Mouse (Mus musculus): ENCODE measurements around the gene Eif4enif1.

DNA sequence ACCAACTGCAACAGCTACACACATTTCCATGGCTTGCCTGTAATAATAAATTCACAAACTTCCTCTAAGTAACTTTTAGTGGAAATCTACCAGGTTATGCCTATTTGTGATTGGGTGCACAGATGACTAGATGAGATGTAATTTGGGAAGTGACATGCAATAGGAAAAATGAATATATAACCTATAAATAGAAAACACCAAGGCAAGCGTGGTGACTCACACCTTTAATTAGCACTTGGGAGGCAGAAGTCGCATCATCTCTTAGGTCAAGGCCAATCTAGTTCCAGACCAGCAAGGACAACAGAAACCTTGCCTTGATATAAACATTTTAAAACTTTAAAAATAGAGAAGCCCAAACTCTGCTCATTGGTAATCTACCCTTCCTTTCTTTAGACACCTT, 45.2 kb downstream of the Eif4enif1 start:
- TF ChIP-seq POLR2A (IDR thresholded peaks at IDR 0.05; ENCODE audit: extremely low read depth, insufficient read depth, low read length) = no peak
- TF ChIP-seq CTCF (IDR thresholded peaks at IDR 0.05; ENCODE audit: extremely low read depth, insufficient read depth, low read length) = no peak

Measured in cortical plate, adult 2 months (tissue).